12 mouse cellular contexts compared by ENCODE assay signal in genomic region chr8:4087180-4087722, GRCm38 (mm10). TPM values are rescaled to one million over a fixed set of nuclear protein-coding genes. Genes with fewer than 3 reads are reported as not detected.
DNase-seq lines count a peak whose midpoint lies in the region; ATAC-seq and TF ChIP-seq lines count a peak whose summit lies in the region.
"Not testable (repeated sequence)": the region's sequence is repeated elsewhere in the genome, so short reads cannot be mapped to it uniquely, and the experiment has no call there.
"Had no signal": no experiment of that assay in that cellular context is flagged by ENCODE, and none has a peak within 500 bp of the region (broad histone marks: within the 10 kb centered on the region; RNA-seq: fewer than 3 reads in every experiment).

No protein-coding gene starts in this region.

- H3K4me3 ChIP-seq in embryonic facial prominence, embryonic 14.5 days (ENCODE audit: low read depth, low read length) = 0 out of 2 replicates have a peak overlapping the region, but pooled peaks have one; percentile 6
- 0 out of 2 replicates have a peak overlapping the region, but pooled peaks have one; percentile 6 for H3K4me3 ChIP-seq in heart, embryonic 12.5 days
- not testable (repeated sequence) for H3K4me3 ChIP-seq in kidney, embryonic 14.5 days (ENCODE audit: low read length); liver, embryonic 14.5 days (ENCODE audit: insufficient read depth in 1 of 2, low read depth in 2 of 2, low read length in 2 of 2); midbrain, embryonic 11.5 days (ENCODE audit: low read depth, low read length)
- peak overlapping the region; percentile 54 for H3K4me3 ChIP-seq in testis, adult 2 months (ENCODE audit: control insufficient read depth, low read depth, low read length)

- peak; percentile 15 for DNase-seq in adrenal gland, postnatal 14 days
- DNase-seq in embryonic facial prominence, embryonic 14.5 days (ENCODE audit: low spot score); liver, embryonic 14.5 days (ENCODE audit: low read depth in 3 of 3, low spot score in 3 of 3); midbrain, embryonic 11.5 days (ENCODE audit: low spot score, missing footprints): not testable (repeated sequence)

- not testable (repeated sequence) for H3K4me2 ChIP-seq in embryonic facial prominence, embryonic 14.5 days (ENCODE audit: low read depth, low read length); kidney, embryonic 14.5 days (replicated peaks; ENCODE audit: low read depth, low read length); liver, embryonic 14.5 days (ENCODE audit: low read depth); midbrain, embryonic 11.5 days
- H3K4me2 ChIP-seq in heart, embryonic 12.5 days = 0 out of 2 replicates have a peak overlapping the region, but pooled peaks have one; percentile 16

- 54% methylated on average over 22 of the region's 33 CpGs for WGBS in embryonic facial prominence, embryonic 14.5 days
- 39% methylated on average over 32 of the region's 33 CpGs for WGBS in heart, embryonic 12.5 days
- 38% methylated on average over 32 of the region's 33 CpGs for WGBS in kidney, embryonic 14.5 days
- 40% methylated on average over 33 of the region's 33 CpGs for WGBS in liver, embryonic 14.5 days (ENCODE audit: insufficient replicate concordance)
- WGBS in midbrain, embryonic 11.5 days = 44% methylated on average over 27 of the region's 33 CpGs

- not testable (repeated sequence) for TF ChIP-seq POLR2A in testis, adult 2 months (IDR thresholded peaks at IDR 0.05; ENCODE audit: control insufficient read depth, low read depth, low read length)

- not testable (repeated sequence) for H3K27ac ChIP-seq in embryonic facial prominence, embryonic 14.5 days (replicated peaks; ENCODE audit: low read depth, low read length); heart, embryonic 12.5 days (ENCODE audit: poor library complexity, severe bottlenecking); kidney, embryonic 14.5 days (ENCODE audit: low read depth, low read length); liver, embryonic 14.5 days; midbrain, embryonic 11.5 days (ENCODE audit: low read depth, low read length); testis, adult 2 months (ENCODE audit: control insufficient read depth, insufficient read depth, low read depth, low read length)

- ATAC-seq in CD4-positive, CD25-positive, alpha-beta regulatory T cell, adult 4 months = peak; percentile 51
- peak; percentile 47; the same call in 1 of the 2 replicates for ATAC-seq in embryonic facial prominence, embryonic 14.5 days (ENCODE audit: low read depth)
- not testable (repeated sequence) for ATAC-seq in heart, embryonic 12.5 days (ENCODE audit: insufficient number of reproducible peaks, low FRiP score)
- peak; percentile 77 for ATAC-seq in kidney, embryonic 14.5 days (ENCODE audit: low FRiP score, low TSS enrichment)
- ATAC-seq in liver, embryonic 14.5 days (ENCODE audit: insufficient read depth) = peak; percentile 52
- peak; percentile 71 for ATAC-seq in midbrain, embryonic 11.5 days (ENCODE audit: low FRiP score)

- TF ChIP-seq EP300 in liver, embryonic 14.5 days (IDR thresholded peaks at IDR 0.05; ENCODE audit: low read depth) = not testable (repeated sequence)

- H3K36me3 ChIP-seq in embryonic facial prominence, embryonic 14.5 days (ENCODE audit: control insufficient read depth, insufficient read depth, low read length); heart, embryonic 12.5 days; kidney, embryonic 14.5 days (ENCODE audit: control insufficient read depth, insufficient read depth, low read length); liver, embryonic 14.5 days (replicated peaks; ENCODE audit: control insufficient read depth, insufficient read depth, low read depth); midbrain, embryonic 11.5 days (ENCODE audit: control insufficient read depth, insufficient read depth, low read length); testis, adult 2 months (ENCODE audit: control insufficient read depth, insufficient read depth, low read length): not testable (repeated sequence)

- H3K9ac ChIP-seq in embryonic facial prominence, embryonic 14.5 days (ENCODE audit: low read depth, low read length); heart, embryonic 12.5 days; kidney, embryonic 14.5 days (ENCODE audit: low read depth, low read length); liver, embryonic 14.5 days (replicated peaks); midbrain, embryonic 11.5 days (ENCODE audit: low read length): not testable (repeated sequence)

- not testable (repeated sequence) for H3K4me1 ChIP-seq in embryonic facial prominence, embryonic 14.5 days (ENCODE audit: control insufficient read depth, insufficient read depth, low read length); heart, embryonic 12.5 days (replicated peaks); kidney, embryonic 14.5 days (ENCODE audit: control insufficient read depth, insufficient read depth, low read length); liver, embryonic 14.5 days (replicated peaks; ENCODE audit: control insufficient read depth in 2 of 2, insufficient read depth in 2 of 2, low read length in 1 of 2); midbrain, embryonic 11.5 days (ENCODE audit: control insufficient read depth, insufficient read depth, low read length); testis, adult 2 months (ENCODE audit: control insufficient read depth, insufficient read depth, low read length)

- H3K27me3 ChIP-seq in embryonic facial prominence, embryonic 14.5 days (replicated peaks; ENCODE audit: control insufficient read depth, insufficient read depth, low read length); heart, embryonic 12.5 days (replicated peaks); kidney, embryonic 14.5 days (ENCODE audit: control insufficient read depth, insufficient read depth, low read length); liver, embryonic 14.5 days (ENCODE audit: control insufficient read depth, insufficient read depth, low read length); midbrain, embryonic 11.5 days (ENCODE audit: control insufficient read depth, insufficient read depth, low read length); testis, adult 2 months (ENCODE audit: control insufficient read depth, insufficient read depth, low read length): not testable (repeated sequence)

- H3K9me3 ChIP-seq in embryonic facial prominence, embryonic 14.5 days (ENCODE audit: control insufficient read depth, low read length); kidney, embryonic 14.5 days (ENCODE audit: control insufficient read depth, low read length); liver, embryonic 14.5 days (ENCODE audit: control insufficient read depth, low read length); midbrain, embryonic 11.5 days (ENCODE audit: control insufficient read depth, low read length): not testable (repeated sequence)
- H3K9me3 ChIP-seq in heart, embryonic 12.5 days (replicated peaks) = peaks cover 13% of the 10 kb centered on the region

- not testable (repeated sequence) for TF ChIP-seq CTCF in liver, embryonic 14.5 days (IDR thresholded peaks at IDR 0.05; ENCODE audit: low read depth); testis, adult 2 months (IDR thresholded peaks at IDR 0.05; ENCODE audit: control insufficient read depth, insufficient read depth, insufficient replicate concordance, low read depth, low read length)

RNA-seq across cellular contexts. Expression of gene Cd209f, which starts 18.4 kb away (rescaled TPM):
- polyA plus RNA-seq in CD4-positive, CD25-positive, alpha-beta regulatory T cell, adult 4 months (2017; shearing (Covaris generic)) = under 1 TPM in 1 of 2 experiments, not detected in 1; 0.30 TPM
- total RNA-seq in adrenal gland, postnatal 14 days (2021) = 0.34 and 2.1 TPM in 2 replicates
- polyA plus RNA-seq in embryonic facial prominence, embryonic 14.5 days (2014; fragmentation: Nextera tagmentation; extraction: Ambion mirVana) = 0.19 and 0.21 TPM in 2 replicates
- not detected in 2 replicates for polyA plus RNA-seq in heart, embryonic 12.5 days (2016; fragmentation: Nextera tagmentation; extraction: Ambion mirVana)
- not detected in 2 replicates for polyA plus RNA-seq in kidney, embryonic 14.5 days (2014; fragmentation: Nextera tagmentation; extraction: Ambion mirVana)
- polyA plus RNA-seq in liver, embryonic 14.5 days (2012; rRNA removed) = 0.27 and 0.48 TPM in 2 replicates
- polyA plus RNA-seq in liver, embryonic 14.5 days (2014; fragmentation: Nextera tagmentation; extraction: Ambion mirVana) = 0.76 and 0.97 TPM in 2 replicates
- not detected in 2 replicates for polyA plus RNA-seq in midbrain, embryonic 11.5 days (2014; fragmentation: Nextera tagmentation; extraction: Ambion mirVana)
- polyA plus RNA-seq in testis, adult 2 months (2012; rRNA removed) = 0.47 and 1.2 TPM in 2 replicates
- total RNA-seq: forebrain, postnatal 0 days had no signal
- polyA plus RNA-seq: hindbrain, embryonic 13.5 days; limb, embryonic 15.5 days had no signal

RNA-seq across cellular contexts. Expression of gene Cd209g, which starts 46.6 kb away (rescaled TPM):
- polyA plus RNA-seq in CD4-positive, CD25-positive, alpha-beta regulatory T cell, adult 4 months (2017; shearing (Covaris generic)) = under 1 TPM in 1 of 2 experiments, not detected in 1; 0.15 TPM
- total RNA-seq in adrenal gland, postnatal 14 days (2021) = 0.30 TPM in 1 of 2 replicates, not detected in the other
- polyA plus RNA-seq in embryonic facial prominence, embryonic 14.5 days (2014; fragmentation: Nextera tagmentation; extraction: Ambion mirVana) = not detected in 2 replicates
- not detected in 2 replicates for polyA plus RNA-seq in heart, embryonic 12.5 days (2016; fragmentation: Nextera tagmentation; extraction: Ambion mirVana)
- polyA plus RNA-seq in kidney, embryonic 14.5 days (2014; fragmentation: Nextera tagmentation; extraction: Ambion mirVana) = not detected in 2 replicates
- 0.03 TPM in 1 of 2 replicates, not detected in the other for polyA plus RNA-seq in liver, embryonic 14.5 days (2012; rRNA removed)
- 0.14 TPM in 1 of 2 replicates, not detected in the other for polyA plus RNA-seq in liver, embryonic 14.5 days (2014; fragmentation: Nextera tagmentation; extraction: Ambion mirVana)
- polyA plus RNA-seq in midbrain, embryonic 11.5 days (2014; fragmentation: Nextera tagmentation; extraction: Ambion mirVana) = not detected in 2 replicates
- polyA plus RNA-seq in testis, adult 2 months (2012; rRNA removed) = 0.28 and 0.73 TPM in 2 replicates
- polyA plus RNA-seq: forebrain, postnatal 0 days; hindbrain, embryonic 13.5 days; limb, embryonic 15.5 days; midbrain, embryonic 16.5 days had no signal
